Mouse (Mus musculus): ENCODE results near the gene Pdcd2. TPM values are rescaled to one million over a fixed set of nuclear protein-coding genes. Genes with fewer than 3 reads are reported as not detected.

Pdcd2 gene
- total and polyA plus RNA-seq, 2 experiments from 2014 or later = 29.6 to 42.7 TPM

DNA sequence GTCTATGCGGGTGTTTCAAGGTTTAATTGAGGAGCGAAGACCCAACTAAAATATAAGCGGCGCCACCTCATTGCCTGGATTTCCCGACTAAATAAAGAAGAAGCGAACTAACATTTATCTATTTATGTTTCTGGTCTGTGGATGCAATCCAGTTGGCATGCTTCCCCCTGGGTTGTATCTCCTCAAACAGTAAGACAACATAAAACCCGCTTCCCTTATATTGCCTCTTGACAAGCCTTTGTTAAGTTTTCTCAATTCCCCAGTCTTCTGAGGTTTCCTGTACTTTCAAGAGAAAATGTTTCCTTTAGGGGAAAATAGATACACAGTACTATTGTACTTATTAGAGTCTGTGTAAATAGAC, 28.4 kb downstream of the Pdcd2 start:
- H3K9me3 ChIP-seq (replicated peaks; ENCODE audit: control insufficient read depth, low read length) = no peaks in the 10 kb centered on the region
- ATAC-seq (ENCODE audit: insufficient read depth, low read depth) (no peak), DNase-seq (ENCODE audit: low spot score) (no peak)
- H3K4me2 ChIP-seq (ENCODE audit: low read depth, low read length) = peak overlapping the region; percentile 79
- no peaks in the 10 kb centered on the region for H3K27me3 ChIP-seq (ENCODE audit: control insufficient read depth, insufficient read depth, low read length)
- peak overlapping the region; percentile 95 for H3K27ac ChIP-seq (ENCODE audit: low read depth)
- peak overlapping the region; percentile 80; the same call in 1 of the 2 replicates for H3K9ac ChIP-seq (replicated peaks; ENCODE audit: low read depth, low read length)
- WGBS = 37% methylated on average over 7 of the region's 7 CpGs
- H3K4me1 ChIP-seq (ENCODE audit: control insufficient read depth, insufficient read depth) = peaks cover 28% of the 10 kb centered on the region
- peak overlapping the region; percentile 96 for H3K4me3 ChIP-seq (ENCODE audit: low read depth, low read length)
- TF ChIP-seq EP300 (IDR thresholded peaks at IDR 0.05; ENCODE audit: low read depth) (no peak), CTCF (IDR thresholded peaks at IDR 0.05; ENCODE audit: low read depth) (no peak)
- peaks cover 26% of the 10 kb centered on the region for H3K36me3 ChIP-seq (replicated peaks; ENCODE audit: control insufficient read depth, insufficient read depth, low read length)

DNA sequence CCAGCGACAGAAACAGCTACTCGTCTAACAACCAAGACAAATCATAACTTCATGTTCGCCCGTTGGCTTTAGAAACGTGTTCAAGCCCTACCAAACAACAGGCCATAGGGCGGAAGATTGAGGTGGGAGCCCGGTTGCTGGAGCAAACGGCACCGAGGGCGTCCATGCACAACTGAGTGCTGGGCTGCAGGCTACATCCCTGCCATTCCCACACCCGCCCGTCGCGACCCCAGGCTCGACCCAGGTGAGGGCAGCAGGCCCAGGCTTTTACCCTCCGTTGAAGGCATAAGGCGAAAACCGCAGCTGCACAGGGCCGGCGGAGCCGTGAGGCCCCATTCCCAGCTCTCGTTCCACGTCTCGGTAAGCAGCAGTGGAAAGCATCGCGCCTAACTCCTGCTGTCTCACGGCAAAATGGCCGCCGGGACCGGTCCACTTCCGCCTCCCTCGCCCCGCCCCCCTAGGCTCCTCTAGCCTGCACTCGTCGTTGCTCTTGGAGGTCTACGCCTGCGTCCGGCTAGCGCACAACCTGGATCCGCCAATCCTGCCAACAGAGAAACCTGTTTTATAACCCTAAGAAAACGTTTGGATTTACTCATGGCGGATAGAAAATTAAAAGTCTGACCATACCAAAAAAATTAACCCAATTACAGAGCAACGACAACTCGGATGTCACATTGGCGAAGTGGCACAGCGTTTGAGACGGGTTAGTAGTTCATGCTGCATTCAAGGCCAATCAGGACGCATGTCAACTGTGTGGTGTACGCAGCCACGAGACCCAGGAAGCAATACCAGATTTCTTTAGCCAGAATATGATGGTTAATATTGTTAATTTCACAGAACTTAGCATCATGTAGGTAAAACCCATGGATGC, 29.0 kb downstream of the Pdcd2 start:
- H3K27ac ChIP-seq (ENCODE audit: low read depth) = peak overlapping the region; percentile 95
- peaks cover 28% of the 10 kb centered on the region for H3K4me1 ChIP-seq (ENCODE audit: control insufficient read depth, insufficient read depth)
- WGBS = under 1% methylated on average over 50 of the region's 50 CpGs
- H3K27me3 ChIP-seq (ENCODE audit: control insufficient read depth, insufficient read depth, low read length) = no peaks in the 10 kb centered on the region
- peak overlapping the region; percentile 79 for H3K4me2 ChIP-seq (ENCODE audit: low read depth, low read length)
- DNase-seq (ENCODE audit: low spot score) = peak; percentile 93
- ATAC-seq (ENCODE audit: insufficient read depth, low read depth) = peak; percentile 91
- H3K4me3 ChIP-seq (ENCODE audit: low read depth, low read length) = peak overlapping the region; percentile 96
- peaks cover 29% of the 10 kb centered on the region for H3K36me3 ChIP-seq (replicated peaks; ENCODE audit: control insufficient read depth, insufficient read depth, low read length)
- 0 out of 2 replicates have a peak, but pooled peaks have one; percentile 9 for TF ChIP-seq EP300 (IDR thresholded peaks at IDR 0.05; ENCODE audit: low read depth)
- no peak for TF ChIP-seq CTCF (IDR thresholded peaks at IDR 0.05; ENCODE audit: low read depth)
- H3K9ac ChIP-seq (replicated peaks; ENCODE audit: low read depth, low read length) = peak overlapping the region; percentile 80
- H3K9me3 ChIP-seq (replicated peaks; ENCODE audit: control insufficient read depth, low read length) = no peaks in the 10 kb centered on the region

DNA sequence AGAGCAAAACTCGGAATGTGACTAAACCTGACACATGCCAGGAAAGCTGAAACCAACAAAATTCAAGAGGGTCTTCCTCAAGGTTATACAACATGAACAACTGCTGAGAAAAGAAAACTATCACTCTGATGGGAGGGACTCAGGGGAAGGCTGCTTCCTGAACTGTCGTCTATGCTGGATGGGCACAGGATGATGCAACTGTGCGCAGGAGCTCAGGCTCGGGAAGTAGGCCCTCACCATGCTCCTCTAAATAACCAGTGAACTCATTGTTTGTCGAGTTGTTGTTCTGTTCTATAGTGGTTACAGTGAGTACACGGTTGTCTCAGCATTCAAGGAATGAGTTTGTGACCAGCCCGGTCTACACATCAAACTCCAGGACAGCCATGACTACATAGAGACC, 36.6 kb downstream of the Pdcd2 start:
- Histone ChIP-seq H3K9me3 (replicated peaks; ENCODE audit: control insufficient read depth, low read length) (no peaks in the 10 kb centered on the region), H3K9ac (replicated peaks; ENCODE audit: low read depth, low read length) (no peak overlapping the region), H3K4me2 (ENCODE audit: low read depth, low read length) (no peak overlapping the region), H3K4me1 (ENCODE audit: control insufficient read depth, insufficient read depth) (no peaks in the 10 kb centered on the region), H3K27me3 (ENCODE audit: control insufficient read depth, insufficient read depth, low read length) (no peaks in the 10 kb centered on the region), H3K4me3 (ENCODE audit: low read depth, low read length) (no peak overlapping the region), H3K27ac (ENCODE audit: low read depth) (no peak overlapping the region), H3K36me3 (replicated peaks; ENCODE audit: control insufficient read depth, insufficient read depth, low read length) (peaks cover 58% of the 10 kb centered on the region)
- DNase-seq (ENCODE audit: low spot score) (no peak), ATAC-seq (ENCODE audit: insufficient read depth, low read depth) (no peak)
- TF ChIP-seq EP300 (IDR thresholded peaks at IDR 0.05; ENCODE audit: low read depth) = no peak
- no peak for TF ChIP-seq CTCF (IDR thresholded peaks at IDR 0.05; ENCODE audit: low read depth)
- WGBS = 67% methylated on average over 7 of the region's 7 CpGs

DNA sequence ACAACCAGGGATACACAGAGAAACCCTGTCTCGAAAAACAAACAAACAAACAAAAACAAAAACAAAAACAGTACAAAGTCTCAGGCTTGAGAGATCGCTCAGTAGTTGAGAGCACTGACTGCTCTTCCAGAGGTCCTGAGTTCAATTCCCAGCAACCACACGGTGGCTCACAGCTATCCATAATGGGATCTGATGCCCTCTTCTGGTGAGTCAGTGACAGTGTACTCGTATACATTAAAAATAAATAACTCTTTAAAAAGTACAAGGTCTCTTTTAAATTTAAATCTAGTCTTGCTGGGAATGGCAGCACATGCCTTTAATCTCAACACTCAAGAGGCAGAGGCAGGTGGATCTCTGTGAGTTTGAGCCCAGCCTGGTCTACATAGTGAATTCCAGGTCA, 54.4 kb downstream of the Pdcd2 start:
- H3K4me3 ChIP-seq (ENCODE audit: low read depth, low read length) = no peak overlapping the region
- TF ChIP-seq CTCF (IDR thresholded peaks at IDR 0.05; ENCODE audit: low read depth) (no peak), EP300 (IDR thresholded peaks at IDR 0.05; ENCODE audit: low read depth) (no peak)
- no peak overlapping the region for H3K4me2 ChIP-seq (ENCODE audit: low read depth, low read length)
- H3K36me3 ChIP-seq (replicated peaks; ENCODE audit: control insufficient read depth, insufficient read depth, low read length) = peaks cover 71% of the 10 kb centered on the region
- H3K4me1 ChIP-seq (ENCODE audit: control insufficient read depth, insufficient read depth) = no peaks in the 10 kb centered on the region
- ATAC-seq (ENCODE audit: insufficient read depth, low read depth) (no peak), DNase-seq (ENCODE audit: low spot score) (no peak)
- no peak overlapping the region for H3K9ac ChIP-seq (replicated peaks; ENCODE audit: low read depth, low read length)
- no peak overlapping the region for H3K27ac ChIP-seq (ENCODE audit: low read depth)
- no peaks in the 10 kb centered on the region for H3K27me3 ChIP-seq (ENCODE audit: control insufficient read depth, insufficient read depth, low read length)
- WGBS = 87% methylated on average over 4 of the region's 4 CpGs
- H3K9me3 ChIP-seq (replicated peaks; ENCODE audit: control insufficient read depth, low read length) = no peaks in the 10 kb centered on the region

Other genes starting within 250 kb of the Pdcd2 start
- 3.7 and 18.9 TPM in 2 replicates for gene Dll1, start 150.4 kb downstream of the Pdcd2 start, total RNA-seq (2014; rRNA removed; ENCODE audit: low replicate concordance)
- 3.0 and 3.5 TPM in 2 replicates for gene Dll1, start 150.4 kb downstream of the Pdcd2 start, polyA plus RNA-seq (2015; fragmentation: Nextera tagmentation; extraction: Ambion mirVana)
- gene Fam120b, start 131.1 kb downstream of the Pdcd2 start, total RNA-seq (2014; rRNA removed; ENCODE audit: low replicate concordance) = 10.5 and 15.5 TPM in 2 replicates
- gene Fam120b, start 131.1 kb downstream of the Pdcd2 start, polyA plus RNA-seq (2015; fragmentation: Nextera tagmentation; extraction: Ambion mirVana) = 10.9 and 12.2 TPM in 2 replicates
- 91.4 and 112 TPM in 2 replicates for gene Psmb1, start 27.6 kb downstream of the Pdcd2 start, total RNA-seq (2014; rRNA removed; ENCODE audit: low replicate concordance)
- gene Psmb1, start 27.6 kb downstream of the Pdcd2 start, polyA plus RNA-seq (2015; fragmentation: Nextera tagmentation; extraction: Ambion mirVana) = 228 and 230 TPM in 2 replicates
- gene Tbp, start 27.4 kb downstream of the Pdcd2 start, total RNA-seq (2014; rRNA removed; ENCODE audit: low replicate concordance) = 22.5 and 26.7 TPM in 2 replicates
- 14.7 and 16.5 TPM in 2 replicates for gene Tbp, start 27.4 kb downstream of the Pdcd2 start, polyA plus RNA-seq (2015; fragmentation: Nextera tagmentation; extraction: Ambion mirVana)
- 1.0 and 2.3 TPM in 2 replicates for gene Prdm9, start 37.1 kb upstream of the Pdcd2 start, total RNA-seq (2014; rRNA removed; ENCODE audit: low replicate concordance)
- 1.7 and 1.9 TPM in 2 replicates for gene Prdm9, start 37.1 kb upstream of the Pdcd2 start, polyA plus RNA-seq (2015; fragmentation: Nextera tagmentation; extraction: Ambion mirVana)
- 8.7 and 15.3 TPM in 2 replicates for gene Chd1, start 177.7 kb upstream of the Pdcd2 start, total RNA-seq (2014; rRNA removed; ENCODE audit: low replicate concordance)
- 8.8 and 9.7 TPM in 2 replicates for gene Chd1, start 177.7 kb upstream of the Pdcd2 start, polyA plus RNA-seq (2015; fragmentation: Nextera tagmentation; extraction: Ambion mirVana)